ENCODE assay signal across 15 mouse cellular contexts in the genomic region with DNA sequence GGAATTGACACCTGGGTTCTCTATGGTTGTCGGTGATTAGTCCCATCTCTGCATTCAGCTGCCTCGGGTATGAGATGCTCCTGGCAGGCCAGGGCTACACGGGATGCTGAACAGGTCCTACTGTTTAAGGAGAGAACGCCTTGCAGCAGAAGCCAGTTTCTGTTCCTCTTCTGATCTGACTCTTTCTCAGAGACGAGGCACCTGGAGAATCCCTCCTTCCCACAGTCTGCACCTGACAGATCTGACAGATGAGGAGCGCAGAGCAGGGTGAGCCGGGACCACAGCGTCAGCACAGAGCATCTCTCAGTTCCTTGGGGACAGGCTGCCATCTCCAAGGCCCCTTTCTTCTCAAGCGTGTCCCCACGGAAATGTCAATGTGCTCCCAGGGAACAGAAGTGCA.
"Had no signal": no experiment of that assay in that cellular context is flagged by ENCODE, and none has a peak within 500 bp of the region (broad histone marks: within the 10 kb centered on the region; RNA-seq: fewer than 3 reads in every experiment).

No protein-coding gene starts in this region.

- H3K4me2 ChIP-seq: neural tube, embryonic 15.5 days; stomach, embryonic 15.5 days had no signal

- H3K4me3 ChIP-seq: neural tube, embryonic 15.5 days; stomach, embryonic 15.5 days had no signal

- H3K36me3 ChIP-seq: neural tube, embryonic 15.5 days; stomach, embryonic 15.5 days had no signal

- H3K4me1 ChIP-seq: stomach, embryonic 15.5 days had no signal

- DNase-seq: retina, postnatal 1 day; right cerebral cortex, adult 18-20 months; right cerebral cortex, postnatal 14 days; right cerebral cortex, postnatal 25 days; right cerebral cortex, postnatal 4 days; spleen, adult 18-20 months; thymus, adult 18-20 months; thymus, adult 2 months; thymus, postnatal 14 days; thymus, postnatal 25 days; thymus, postnatal 36 days; thymus, postnatal 4 days had no signal

- H3K27ac ChIP-seq: neural tube, embryonic 15.5 days; stomach, embryonic 15.5 days; stomach, postnatal 0 days had no signal

- H3K9ac ChIP-seq: neural tube, embryonic 15.5 days; stomach, embryonic 15.5 days had no signal

- H3K27me3 ChIP-seq: neural tube, embryonic 15.5 days; stomach, embryonic 15.5 days had no signal

- H3K9me3 ChIP-seq: neural tube, embryonic 15.5 days; stomach, embryonic 15.5 days had no signal
